Mouse (Mus musculus): ENCODE results near the gene Necab2. TPM values are rescaled to one million over a fixed set of nuclear protein-coding genes. Genes with fewer than 3 reads are reported as not detected.

The Necab2 gene
- polyA plus RNA-seq, 1 experiment: not detected

- no peak overlapping the region for H3K4me3 ChIP-seq (replicated peaks)
- no peaks in the 10 kb centered on the region for H3K36me3 ChIP-seq (ENCODE audit: control insufficient read depth)
- no peaks in the 10 kb centered on the region for H3K9me3 ChIP-seq (ENCODE audit: control insufficient read depth, low read length)
- H3K27me3 ChIP-seq (ENCODE audit: control insufficient read depth): peaks cover 3% of the 10 kb centered on the region
- no peaks in the 10 kb centered on the region for H3K4me1 ChIP-seq (ENCODE audit: control insufficient read depth)
- TF ChIP-seq TAL1 (IDR thresholded peaks at IDR 0.05; ENCODE audit: low read length): no peak
- no peak for TF ChIP-seq GATA1 (IDR thresholded peaks at IDR 0.05; ENCODE audit: low read length)
These were observed 50.3 kb downstream of the Necab2 start for GRCm38 (mm10) chr8:119496848-119497247.

DNA sequence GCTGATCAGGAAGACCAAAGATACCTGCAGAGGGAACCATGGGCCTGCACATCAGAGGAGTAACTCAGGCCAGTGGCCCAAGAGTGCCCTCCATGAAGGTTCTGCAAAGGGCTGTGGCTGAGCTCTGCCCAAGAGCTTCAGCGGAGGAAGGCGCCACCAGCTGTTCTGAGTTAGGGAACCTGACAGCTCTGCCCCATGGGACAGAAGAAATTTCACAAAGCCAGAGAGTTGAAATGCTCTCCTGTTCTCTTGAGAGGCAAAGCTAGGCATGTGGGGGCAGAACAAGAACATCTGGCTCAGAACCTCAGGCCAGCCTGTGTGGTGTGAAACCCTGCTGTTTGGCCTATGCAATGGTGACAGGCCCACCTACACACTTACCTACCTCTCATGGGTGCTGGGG is 53.3 kb downstream of the Necab2 start:
- Histone ChIP-seq H3K4me3 (replicated peaks) (no peak overlapping the region), H3K36me3 (ENCODE audit: control insufficient read depth) (no peaks in the 10 kb centered on the region), H3K4me1 (ENCODE audit: control insufficient read depth) (no peaks in the 10 kb centered on the region), H3K9me3 (ENCODE audit: control insufficient read depth, low read length) (no peaks in the 10 kb centered on the region), H3K27me3 (ENCODE audit: control insufficient read depth) (peaks cover 4% of the 10 kb centered on the region; the same call in 1 of the 2 replicates)
- TF ChIP-seq GATA1 (IDR thresholded peaks at IDR 0.05; ENCODE audit: low read length): no peak
- TF ChIP-seq TAL1 (IDR thresholded peaks at IDR 0.05; ENCODE audit: low read length): no peak

DNA sequence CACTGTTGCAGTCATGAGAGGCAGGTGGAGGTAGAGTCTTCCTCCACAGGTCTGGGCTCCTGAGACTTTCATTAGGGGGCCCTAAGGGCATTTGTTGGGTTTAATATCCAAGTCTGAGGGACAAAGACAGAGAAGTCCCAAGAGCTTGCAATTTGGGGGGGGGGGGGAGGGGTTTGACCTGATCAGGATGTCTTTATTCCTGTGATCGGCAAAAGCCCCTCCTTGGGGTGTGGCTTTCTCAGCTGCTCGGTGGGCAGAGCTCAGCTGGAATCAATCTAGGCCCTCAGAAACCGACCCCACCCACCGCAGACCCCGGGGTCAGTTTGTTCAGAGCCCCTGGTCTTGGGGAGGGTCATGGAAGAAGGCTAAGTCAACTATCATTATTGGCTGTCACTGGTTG is 55.1 kb downstream of the Necab2 start, which contains the start of gene Slc38a8:
TSS of gene Slc38a8 (minus strand) at position 101 of the 400 bp plus-strand sequence.
- Histone ChIP-seq H3K27me3 (ENCODE audit: control insufficient read depth) (peaks cover 4% of the 10 kb centered on the region; the same call in 1 of the 2 replicates), H3K9me3 (ENCODE audit: control insufficient read depth, low read length) (no peaks in the 10 kb centered on the region), H3K4me1 (ENCODE audit: control insufficient read depth) (no peaks in the 10 kb centered on the region), H3K4me3 (replicated peaks) (no peak within 1 kb of the TSS), H3K36me3 (ENCODE audit: control insufficient read depth) (peaks cover 14% of the 10 kb centered on the region)
- no peak for TF ChIP-seq TAL1 (IDR thresholded peaks at IDR 0.05; ENCODE audit: low read length)
- no peak for TF ChIP-seq GATA1 (IDR thresholded peaks at IDR 0.05; ENCODE audit: low read length)

GRCm38 (mm10) chr8:119502111-119502510 is 55.6 kb downstream of the Necab2 start:
- Histone ChIP-seq H3K4me1 (ENCODE audit: control insufficient read depth) (no peaks in the 10 kb centered on the region), H3K36me3 (ENCODE audit: control insufficient read depth) (peaks cover 17% of the 10 kb centered on the region), H3K27me3 (ENCODE audit: control insufficient read depth) (peaks cover 4% of the 10 kb centered on the region; the same call in 1 of the 2 replicates), H3K4me3 (replicated peaks) (no peak overlapping the region), H3K9me3 (ENCODE audit: control insufficient read depth, low read length) (no peaks in the 10 kb centered on the region)
- TF ChIP-seq GATA1 (IDR thresholded peaks at IDR 0.05; ENCODE audit: low read length) (no peak), TAL1 (IDR thresholded peaks at IDR 0.05; ENCODE audit: low read length) (no peak)

GRCm38 (mm10) chr8:119503191-119503767 is 56.8 kb downstream of the Necab2 start:
- H3K4me1 ChIP-seq (ENCODE audit: control insufficient read depth): no peaks in the 10 kb centered on the region
- peaks cover 4% of the 10 kb centered on the region; the same call in 1 of the 2 replicates for H3K27me3 ChIP-seq (ENCODE audit: control insufficient read depth)
- peaks cover 27% of the 10 kb centered on the region for H3K36me3 ChIP-seq (ENCODE audit: control insufficient read depth)
- no peaks in the 10 kb centered on the region for H3K9me3 ChIP-seq (ENCODE audit: control insufficient read depth, low read length)
- no peak for TF ChIP-seq TAL1 (IDR thresholded peaks at IDR 0.05; ENCODE audit: low read length)
- no peak for TF ChIP-seq GATA1 (IDR thresholded peaks at IDR 0.05; ENCODE audit: low read length)
- H3K4me3 ChIP-seq (replicated peaks): no peak overlapping the region

DNA sequence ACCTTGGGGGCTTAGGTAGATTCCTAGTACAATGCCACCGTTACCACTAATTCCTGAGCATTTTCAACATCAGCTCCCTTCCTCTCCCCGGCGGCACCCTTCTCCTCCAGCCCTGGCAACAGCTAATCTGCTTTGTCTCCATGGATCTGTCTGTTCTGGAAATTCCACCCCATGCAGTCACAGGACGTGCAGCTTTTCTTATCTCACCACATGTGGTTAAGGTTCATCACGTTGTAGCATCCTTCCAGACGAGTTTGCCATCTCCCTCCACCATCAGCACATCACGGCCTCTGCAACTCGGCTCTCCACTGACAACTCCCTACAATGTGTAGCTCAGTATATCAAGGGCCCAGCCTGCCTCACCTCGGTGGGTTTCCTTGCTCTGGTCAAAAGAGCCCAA is 59.0 kb downstream of the Necab2 start:
- H3K36me3 ChIP-seq (ENCODE audit: control insufficient read depth): peaks cover 49% of the 10 kb centered on the region
- H3K4me3 ChIP-seq (replicated peaks): no peak overlapping the region
- TF ChIP-seq TAL1 (IDR thresholded peaks at IDR 0.05; ENCODE audit: low read length) (no peak), GATA1 (IDR thresholded peaks at IDR 0.05; ENCODE audit: low read length) (no peak)
- H3K27me3 ChIP-seq (ENCODE audit: control insufficient read depth): peaks cover 4% of the 10 kb centered on the region; the same call in 1 of the 2 replicates
- H3K9me3 ChIP-seq (ENCODE audit: control insufficient read depth, low read length): no peaks in the 10 kb centered on the region
- no peaks in the 10 kb centered on the region for H3K4me1 ChIP-seq (ENCODE audit: control insufficient read depth)

DNA sequence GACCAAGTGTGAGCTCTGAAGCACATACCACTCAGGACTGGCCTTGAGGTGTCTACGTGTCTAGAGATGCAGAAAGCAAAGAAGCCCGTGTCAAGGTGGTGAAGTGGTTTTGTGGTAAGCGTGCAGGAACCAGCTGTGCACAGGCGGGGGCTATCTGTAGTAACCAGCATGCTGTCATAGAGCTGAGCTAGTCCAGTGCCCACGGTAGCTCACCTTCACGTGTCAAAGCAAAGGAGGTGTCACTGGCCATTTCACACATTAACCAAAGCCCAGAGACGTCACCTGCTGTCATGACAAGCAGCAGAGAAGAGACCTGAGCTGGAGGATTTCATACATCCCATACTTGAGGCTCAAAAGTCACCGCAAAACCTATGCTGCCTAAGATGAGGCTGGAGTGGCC is 59.6 kb downstream of the Necab2 start:
- Histone ChIP-seq H3K4me3 (replicated peaks) (no peak overlapping the region), H3K4me1 (ENCODE audit: control insufficient read depth) (no peaks in the 10 kb centered on the region), H3K36me3 (ENCODE audit: control insufficient read depth) (peaks cover 55% of the 10 kb centered on the region), H3K9me3 (ENCODE audit: control insufficient read depth, low read length) (no peaks in the 10 kb centered on the region), H3K27me3 (ENCODE audit: control insufficient read depth) (peaks cover 4% of the 10 kb centered on the region; the same call in 1 of the 2 replicates)
- no peak for TF ChIP-seq TAL1 (IDR thresholded peaks at IDR 0.05; ENCODE audit: low read length)
- TF ChIP-seq GATA1 (IDR thresholded peaks at IDR 0.05; ENCODE audit: low read length): no peak

GRCm38 (mm10) chr8:119510471-119510870 is 64.0 kb downstream of the Necab2 start:
- TF ChIP-seq GATA1 (IDR thresholded peaks at IDR 0.05; ENCODE audit: low read length) (no peak), TAL1 (IDR thresholded peaks at IDR 0.05; ENCODE audit: low read length) (no peak)
- H3K36me3 ChIP-seq (ENCODE audit: control insufficient read depth): peaks cover 96% of the 10 kb centered on the region
- H3K9me3 ChIP-seq (ENCODE audit: control insufficient read depth, low read length): no peaks in the 10 kb centered on the region
- H3K27me3 ChIP-seq (ENCODE audit: control insufficient read depth): no peaks in the 10 kb centered on the region
- H3K4me3 ChIP-seq (replicated peaks): no peak overlapping the region
- H3K4me1 ChIP-seq (ENCODE audit: control insufficient read depth): peaks cover 2% of the 10 kb centered on the region

- H3K27me3 ChIP-seq (ENCODE audit: control insufficient read depth): no peaks in the 10 kb centered on the region
- H3K4me3 ChIP-seq (replicated peaks): no peak overlapping the region
- peaks cover 2% of the 10 kb centered on the region for H3K4me1 ChIP-seq (ENCODE audit: control insufficient read depth)
- no peaks in the 10 kb centered on the region for H3K9me3 ChIP-seq (ENCODE audit: control insufficient read depth, low read length)
- TF ChIP-seq GATA1 (IDR thresholded peaks at IDR 0.05; ENCODE audit: low read length) (no peak), TAL1 (IDR thresholded peaks at IDR 0.05; ENCODE audit: low read length) (no peak)
- H3K36me3 ChIP-seq (ENCODE audit: control insufficient read depth): peaks cover 96% of the 10 kb centered on the region
These were observed 65.2 kb downstream of the Necab2 start for GRCm38 (mm10) chr8:119511722-119512121.
